Mouse (Mus musculus) spleen, adult 2 months (tissue): Measurements from ENCODE around the gene Hrasls. TPM values are rescaled to one million over a fixed set of nuclear protein-coding genes. Genes with fewer than 3 reads are reported as not detected.

Experiments used
- DNase-seq, 2 experiments: peaks; one replicate each; pipeline versions ENCODE4 v3.0.0 to v3.0.0-alpha.2; 2012 to 2021; ENCODE audit warnings: low spot score in 2 of 2, low read depth in 1 of 2
- H3K27ac ChIP-seq: fragments of 200-500 bp; 2 replicates; pipeline ENCODE4 v1.5.1; 2012; ENCODE audit warnings: low read length, inconsistent platforms; ENCODE audit not compliant: insufficient read depth
- H3K27me3 ChIP-seq: fragments of 200-500 bp; 2 replicates; pipeline ENCODE4 v1.6.1; 2012; ENCODE audit warnings: mild to moderate bottlenecking, moderate library complexity, low read length, inconsistent platforms; ENCODE audit not compliant: control insufficient read depth, insufficient read depth
- H3K36me3 ChIP-seq: fragments of 200-500 bp; 2 replicates; pipeline ENCODE4 v1.6.1; 2012; ENCODE audit warnings: mild to moderate bottlenecking, low read length, inconsistent platforms; ENCODE audit not compliant: control insufficient read depth, insufficient read depth
- H3K4me1 ChIP-seq: fragments of 200-500 bp; 2 replicates; pipeline ENCODE4 v1.6.1; 2011; ENCODE audit warnings: inconsistent platforms; ENCODE audit not compliant: control insufficient read depth, insufficient read depth, insufficient read length
- H3K4me3 ChIP-seq: fragments of 200-500 bp; 2 replicates; pipeline ENCODE4 v1.5.1; 2011; ENCODE audit warnings: mild to moderate bottlenecking, inconsistent platforms; ENCODE audit not compliant: insufficient read depth, insufficient read length; ENCODE audit errors: extremely low read depth
- CTCF ChIP-seq: fragments of 200-500 bp; IDR thresholded peaks from 2 replicates; pipeline ENCODE4 v1.5.1; 2011; ENCODE audit warnings: mild to moderate bottlenecking, inconsistent platforms; ENCODE audit not compliant: insufficient read depth, insufficient read length, insufficient replicate concordance; ENCODE audit errors: extremely low read depth
- POLR2A ChIP-seq: fragments of 200-500 bp; IDR thresholded peaks from 2 replicates; pipeline ENCODE4 v1.6.1; 2011; ENCODE audit warnings: low read depth, low read length, inconsistent platforms
- WGBS: fragments of 180-500 bp; shearing (Covaris S2); methylation state at CpG from one replicate; pipeline ENCODE4 v1.1.7; 2018; 5-methylcytosine and 5-hydroxymethylcytosine counted together
- polyA plus RNA-seq: library from polyadenylated mRNA; depleted of rRNA; stranded (reverse); fragments of >200 nt; gene quantifications from 2 replicates; pipeline ENCODE4 v1.2.3, GENCODE M21; 2012; rRNA removed

The Hrasls gene
- polyA plus RNA-seq, result not detected in 2 replicates

DNA sequence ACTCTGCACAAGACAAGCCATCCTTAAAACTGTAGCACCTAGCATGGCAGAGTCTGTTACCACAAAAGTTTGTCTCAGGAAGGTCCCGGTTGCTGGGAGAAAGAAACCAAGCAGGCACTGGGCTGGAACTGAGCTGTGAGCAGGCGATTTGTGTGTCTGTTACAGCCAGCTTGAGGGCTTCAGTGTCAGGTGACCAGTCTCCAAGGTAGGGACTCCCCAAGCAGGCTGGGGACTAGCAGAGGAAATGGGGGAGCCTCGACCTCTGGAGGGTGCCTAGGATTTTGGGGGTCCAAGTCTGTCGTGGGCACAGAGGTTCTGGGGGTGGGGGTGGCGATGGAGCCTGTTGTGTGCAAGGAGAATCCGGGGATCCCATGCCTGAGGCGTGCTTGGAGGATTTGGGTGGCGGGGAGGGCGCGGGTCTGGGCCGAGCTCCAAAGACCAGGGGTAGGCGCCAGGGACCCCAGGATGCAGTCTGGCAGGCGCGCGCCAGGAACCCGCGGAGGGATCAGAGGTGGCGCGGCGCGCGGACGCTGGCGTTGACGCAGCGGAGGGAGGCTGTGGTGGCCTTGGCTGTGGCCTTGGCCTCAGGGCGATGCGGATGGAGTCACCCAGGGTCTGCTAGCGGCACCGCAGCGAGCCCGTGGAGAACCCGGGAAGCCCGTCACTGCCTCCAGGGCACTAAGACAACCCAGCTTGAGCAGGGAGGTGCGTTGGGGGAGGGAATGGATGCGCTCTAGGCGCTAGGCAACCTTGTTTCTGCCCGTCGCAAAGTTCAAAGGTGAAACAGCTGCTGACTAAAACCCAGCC is at the start of gene Hrasls:
Hrasls (plus strand) TSS at position 91 of the 807 bp plus-strand sequence.
- DNase-seq, result no peak
- no peak within 1 kb of the TSS for H3K27ac ChIP-seq
- H3K27me3 ChIP-seq, result no peaks in the 10 kb centered on the region
- WGBS, result 5% methylated on average over 33 of the region's 39 CpGs
- H3K4me3 ChIP-seq, result no peak within 1 kb of the TSS
- H3K36me3 ChIP-seq, result no peaks in the 10 kb centered on the region
- H3K4me1 ChIP-seq, result no peaks in the 10 kb centered on the region
- no peak for TF ChIP-seq POLR2A
- TF ChIP-seq CTCF, result no peak

DNA sequence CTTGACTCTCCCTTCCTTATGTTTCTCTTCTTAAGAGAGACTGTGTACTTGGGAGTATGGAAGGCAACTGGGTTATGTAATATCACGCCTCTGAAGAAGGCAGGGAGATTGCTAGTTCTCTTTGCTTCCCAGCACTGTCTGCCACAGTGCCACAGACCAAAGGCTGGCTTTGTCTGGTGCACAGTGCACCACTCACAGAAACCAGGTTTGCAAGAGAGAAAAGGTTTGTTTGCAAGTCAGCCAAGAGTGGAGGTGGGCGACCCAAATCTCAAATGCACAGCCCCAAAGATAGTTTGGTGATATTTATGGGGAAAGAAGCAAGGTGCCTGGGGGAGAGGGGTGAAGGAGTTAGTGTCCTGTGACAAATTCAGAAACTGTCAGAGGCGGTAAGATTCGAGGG is 47.2 kb upstream of the Hrasls start:
- H3K27ac ChIP-seq, result no peak overlapping the region
- WGBS, result 88% methylated on average over 4 of the region's 4 CpGs

DNA sequence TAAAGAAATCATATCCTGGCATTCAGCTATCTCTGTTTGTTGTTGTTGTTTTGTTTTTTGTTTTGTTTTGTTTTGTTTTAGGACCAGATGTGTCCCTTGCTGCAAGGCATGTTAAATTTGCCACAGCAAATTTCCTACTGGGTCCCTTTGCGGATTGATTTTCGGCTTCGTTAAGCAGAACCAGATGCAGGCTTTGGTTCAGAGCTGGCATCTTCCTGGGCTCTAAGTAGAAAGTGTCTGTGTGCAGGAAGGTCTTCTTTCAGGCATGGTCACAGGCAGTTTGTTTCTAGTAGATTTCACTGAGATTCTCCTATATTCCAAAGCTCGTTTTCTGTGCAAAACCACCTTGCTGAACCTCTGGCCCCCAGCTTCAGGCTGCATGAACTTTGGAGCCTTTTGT is 42.4 kb upstream of the Hrasls start:
- no peaks in the 10 kb centered on the region for H3K4me1 ChIP-seq
- H3K36me3 ChIP-seq, result no peaks in the 10 kb centered on the region
- DNase-seq, result no peak
- H3K27me3 ChIP-seq, result no peaks in the 10 kb centered on the region
- no peak overlapping the region for H3K4me3 ChIP-seq
- no peak for TF ChIP-seq POLR2A
- no peak for TF ChIP-seq CTCF
- H3K27ac ChIP-seq, result no peak overlapping the region
- 79% methylated on average over 4 of the region's 4 CpGs for WGBS

More for the DNA sequence above, 47.2 kb upstream of the Hrasls start:
- no peak for DNase-seq
- Histone ChIP-seq H3K4me1 (no peaks in the 10 kb centered on the region), H3K36me3 (no peaks in the 10 kb centered on the region), H3K27me3 (no peaks in the 10 kb centered on the region), H3K4me3 (no peak overlapping the region)
- TF ChIP-seq CTCF (no peak), POLR2A (no peak)

DNA sequence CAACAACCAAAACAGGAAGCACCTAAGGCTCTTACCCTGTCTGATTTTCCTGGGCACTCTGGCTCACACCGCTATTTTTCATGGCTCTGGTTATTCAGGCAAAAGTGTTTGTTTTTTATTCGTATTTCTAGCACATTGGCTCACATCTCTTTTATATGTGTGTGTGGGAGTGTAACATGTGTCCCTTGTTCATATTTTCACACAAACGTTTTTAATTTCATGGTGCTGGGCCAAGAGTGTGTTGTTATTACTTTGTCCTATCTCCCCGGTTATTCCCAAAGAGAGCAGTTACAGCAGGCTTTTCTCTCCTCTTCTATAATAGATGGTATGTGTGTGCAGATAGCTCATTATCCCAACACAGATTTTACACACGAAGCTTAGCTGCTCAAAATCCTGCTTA is 37.8 kb upstream of the Hrasls start:
- 83% methylated on average over 5 of the region's 5 CpGs for WGBS
- Histone ChIP-seq H3K4me1 (no peaks in the 10 kb centered on the region), H3K27ac (no peak overlapping the region), H3K36me3 (no peaks in the 10 kb centered on the region), H3K27me3 (no peaks in the 10 kb centered on the region), H3K4me3 (no peak overlapping the region)
- TF ChIP-seq CTCF (no peak), POLR2A (no peak)
- no peak for DNase-seq

DNA sequence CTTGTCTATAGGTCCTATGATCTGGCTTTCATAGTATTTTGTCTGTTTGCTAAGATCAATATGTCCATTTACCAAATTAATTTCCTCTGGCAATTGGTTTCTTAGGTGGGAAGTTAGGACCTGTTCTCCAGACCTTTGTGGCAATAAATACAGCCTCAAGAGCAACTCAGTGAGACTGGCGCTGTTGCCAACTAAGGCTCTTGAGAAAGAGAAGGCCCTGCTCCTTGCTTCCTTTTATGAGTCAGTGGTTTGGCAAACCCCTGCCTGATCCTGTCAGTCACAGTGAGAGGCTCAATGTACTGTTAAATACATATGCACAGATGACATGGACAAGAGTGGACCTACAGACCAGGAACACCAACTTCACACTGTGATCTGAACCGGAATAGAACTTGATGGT is 36.3 kb upstream of the Hrasls start:
- no peak for DNase-seq
- no peak overlapping the region for H3K27ac ChIP-seq
- H3K4me3 ChIP-seq, result no peak overlapping the region
- H3K27me3 ChIP-seq, result no peaks in the 10 kb centered on the region
- TF ChIP-seq CTCF (no peak), POLR2A (no peak)
- no peaks in the 10 kb centered on the region for H3K36me3 ChIP-seq
- no peaks in the 10 kb centered on the region for H3K4me1 ChIP-seq
- 87% methylated on average over 2 of the region's 2 CpGs for WGBS

DNA sequence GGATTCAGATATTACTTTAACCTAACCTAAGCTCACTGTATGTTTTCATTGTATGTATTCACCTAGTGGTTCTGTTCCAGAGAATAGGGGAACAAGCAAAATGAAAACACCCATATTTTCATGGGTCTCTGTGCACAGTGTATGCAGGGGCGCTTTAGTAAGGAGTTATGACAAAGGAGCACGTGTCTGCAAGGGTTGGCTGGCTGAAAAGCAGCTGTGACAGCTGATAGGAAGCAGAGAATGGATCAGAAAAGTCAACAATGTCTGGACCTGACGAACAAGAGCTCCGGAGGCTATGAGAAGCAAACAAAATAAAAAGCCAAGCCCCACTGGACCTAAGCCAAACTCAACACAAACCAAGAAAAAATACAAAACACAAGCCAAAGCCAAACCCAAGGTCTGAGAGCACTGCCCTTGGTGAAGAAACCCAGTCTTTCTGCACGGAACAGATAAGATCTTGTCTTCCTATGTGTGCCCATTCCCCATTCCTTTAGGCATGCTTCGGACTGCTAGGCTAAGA is 34.6 kb upstream of the Hrasls start:
- Histone ChIP-seq H3K4me1 (no peaks in the 10 kb centered on the region), H3K36me3 (no peaks in the 10 kb centered on the region), H3K27me3 (no peaks in the 10 kb centered on the region), H3K27ac (no peak overlapping the region), H3K4me3 (no peak overlapping the region)
- no peak for TF ChIP-seq CTCF
- TF ChIP-seq POLR2A, result no peak
- no peak for DNase-seq
- 58% methylated on average over 6 of the region's 6 CpGs for WGBS

DNA sequence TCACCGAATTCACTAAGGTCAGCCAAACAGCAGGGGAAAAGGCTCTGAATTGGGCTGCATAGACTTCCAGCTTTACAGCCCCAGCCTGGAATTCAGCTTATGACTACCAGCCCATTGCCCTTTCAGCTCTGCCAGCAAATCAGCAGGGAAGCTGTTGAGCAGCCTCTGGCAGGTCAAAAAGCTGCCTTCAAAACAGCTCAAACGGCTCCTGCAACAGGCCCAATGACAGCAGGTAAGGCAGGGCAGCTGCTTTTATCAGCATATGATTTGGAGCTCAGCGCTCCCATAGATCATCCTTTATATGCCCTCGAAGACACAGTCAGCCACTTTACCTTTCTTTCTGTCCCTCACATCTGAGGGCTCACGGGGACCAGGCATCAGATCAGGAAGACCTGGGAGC is 16.6 kb upstream of the Hrasls start:
- TF ChIP-seq CTCF (no peak), POLR2A (no peak)
- Histone ChIP-seq H3K36me3 (no peaks in the 10 kb centered on the region), H3K4me1 (no peaks in the 10 kb centered on the region), H3K27me3 (no peaks in the 10 kb centered on the region), H3K27ac (no peak overlapping the region), H3K4me3 (no peak overlapping the region)
- no peak for DNase-seq
- WGBS, result 29% methylated on average over 5 of the region's 5 CpGs
